Mouse (Mus musculus) spleen, adult 18-20 months (tissue): ENCODE results near the gene Spred1.

Source experiments
- DNase-seq, 2 experiments: peaks; one replicate each; pipeline ENCODE4 v3.0.0; 2022; ENCODE audit warnings: mixed read lengths in 2 of 2

Gene Spred1

DNA sequence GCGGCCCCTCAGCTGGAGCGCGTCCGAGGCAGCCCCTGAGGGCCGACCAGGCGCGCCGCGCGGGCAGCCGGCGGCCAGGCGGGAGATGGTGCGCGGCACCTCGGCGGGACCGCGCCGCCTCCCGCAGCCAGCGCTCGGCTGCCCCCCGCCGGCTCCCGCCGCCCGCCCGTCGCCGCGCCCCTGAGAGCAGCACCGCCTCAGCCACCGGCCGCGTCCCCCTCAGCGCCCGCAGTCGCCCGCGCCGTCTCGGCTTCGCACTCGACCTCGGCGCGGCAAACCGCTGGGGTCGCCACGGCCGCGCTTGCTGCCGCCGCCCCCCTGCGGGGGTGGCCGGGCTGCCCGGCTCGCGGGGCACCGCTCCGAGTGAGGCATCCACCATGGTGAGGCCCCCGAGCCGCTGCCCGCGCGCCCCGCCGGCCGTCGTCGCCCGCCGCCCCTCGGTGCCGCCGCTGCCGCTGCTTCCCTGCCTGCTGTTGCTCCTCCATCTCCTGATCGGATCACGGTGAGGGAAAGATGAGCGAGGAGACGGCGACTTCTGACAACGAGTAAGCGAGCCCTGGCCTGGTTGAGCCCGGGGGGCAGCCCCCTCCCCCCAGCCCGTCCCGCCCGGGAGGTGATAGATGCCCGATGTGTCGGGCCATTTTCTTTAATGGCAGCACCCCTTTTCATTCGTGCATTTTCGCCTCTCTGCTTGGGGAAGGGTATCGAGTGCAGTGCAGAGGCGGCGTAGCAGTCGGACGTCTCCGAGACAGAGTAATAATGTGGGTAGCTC is at the start of gene Spred1:
Gene Spred1 (plus strand): TSS at position 163 of the 772 bp plus-strand sequence.
- peak; percentile 12 to 46 for DNase-seq

DNA sequence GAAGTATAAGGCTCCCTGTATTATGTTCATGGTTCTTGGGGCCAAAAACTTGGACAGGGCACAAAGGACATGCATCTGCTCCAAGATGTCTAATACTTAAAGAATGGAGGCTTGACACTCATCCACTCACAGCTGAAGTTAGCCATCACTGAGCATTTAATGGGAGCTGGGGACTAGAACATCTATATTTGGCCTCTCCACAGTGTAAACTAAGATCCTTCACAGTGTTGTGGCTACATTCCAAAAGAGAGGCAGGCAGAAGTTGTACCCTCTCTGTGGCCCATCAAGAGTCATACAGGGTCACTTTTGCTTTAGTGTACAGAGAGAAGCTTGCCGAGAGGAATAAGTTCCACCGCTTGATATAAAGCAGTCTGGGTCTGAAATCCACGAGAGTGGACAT is 49.6 kb upstream of the Spred1 start:
- no peak for DNase-seq

DNA sequence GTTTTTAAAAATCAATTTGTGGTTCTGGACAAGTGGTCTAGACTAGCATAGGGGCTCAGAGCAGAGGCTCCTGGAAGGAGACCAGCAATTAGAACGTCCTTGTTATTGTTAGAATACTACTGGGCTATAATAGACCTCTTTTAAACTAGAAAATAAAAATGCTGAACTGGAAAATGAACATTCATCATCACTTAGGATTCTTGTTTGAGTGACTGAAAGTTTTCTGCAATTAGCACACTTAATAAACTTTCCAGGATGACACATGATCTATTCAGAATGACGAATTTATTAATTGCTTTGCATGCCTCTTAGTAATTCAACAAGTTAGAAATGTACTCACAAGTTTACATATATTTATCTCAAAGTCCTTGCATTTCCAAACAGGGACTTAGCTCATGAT is 42.5 kb upstream of the Spred1 start:
- no peak for DNase-seq

DNA sequence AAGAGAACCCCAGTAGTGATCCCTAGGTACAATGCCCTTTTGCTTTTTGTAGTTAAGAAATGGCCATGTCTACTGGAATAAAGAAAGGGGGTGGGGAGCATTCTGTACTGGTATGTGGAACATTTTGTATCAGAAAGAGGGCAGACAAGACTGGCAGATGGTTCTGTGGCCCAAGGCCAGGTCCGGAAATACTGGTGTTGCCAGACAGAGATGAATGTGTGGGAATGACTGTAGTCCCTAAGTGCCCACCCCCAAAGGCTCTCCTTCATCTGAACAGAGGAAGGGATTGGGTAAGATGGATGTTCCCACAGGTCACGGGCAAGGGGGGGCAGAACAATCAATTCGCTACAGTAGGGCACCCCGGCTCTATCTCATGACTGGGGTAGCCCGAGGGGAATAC is 41.6 kb upstream of the Spred1 start:
- DNase-seq: peak in 1 of 2 experiments; percentile 7

DNA sequence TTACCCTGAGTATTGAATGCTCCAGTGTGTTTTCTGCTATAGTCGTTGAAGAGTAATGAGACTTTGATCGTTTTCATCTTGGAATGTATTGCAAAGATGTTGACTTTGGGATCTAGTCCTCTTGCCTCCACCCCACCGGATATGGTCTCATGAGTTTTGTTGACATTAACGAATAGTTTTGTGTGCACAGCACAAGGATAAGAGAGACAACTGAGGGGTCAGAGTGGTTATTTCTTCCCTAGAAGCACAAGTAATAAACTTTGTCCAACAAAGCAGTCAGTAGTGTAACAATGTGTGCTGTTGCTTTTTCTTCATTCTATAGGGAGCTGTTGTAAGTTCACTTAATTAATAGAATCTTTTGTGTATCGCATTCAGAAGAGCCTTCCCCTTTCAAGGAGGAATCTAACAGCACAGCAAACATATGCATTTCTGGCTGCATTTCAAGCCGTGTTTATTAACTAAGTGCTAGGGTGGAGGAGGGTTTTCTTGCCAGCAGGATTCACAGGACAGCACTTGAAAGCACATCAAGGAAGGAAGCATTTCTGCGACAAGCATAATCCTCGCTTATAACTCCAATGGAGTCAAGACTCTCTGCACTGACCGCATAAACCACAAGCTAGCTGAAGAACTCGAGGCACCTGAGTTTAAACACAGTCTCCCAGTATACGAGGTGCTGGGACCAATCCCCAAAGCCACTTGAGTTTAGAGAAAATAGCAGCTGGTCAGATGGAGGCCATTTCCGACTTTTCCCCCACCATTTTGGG is 35.0 kb upstream of the Spred1 start:
- DNase-seq: no peak

DNA sequence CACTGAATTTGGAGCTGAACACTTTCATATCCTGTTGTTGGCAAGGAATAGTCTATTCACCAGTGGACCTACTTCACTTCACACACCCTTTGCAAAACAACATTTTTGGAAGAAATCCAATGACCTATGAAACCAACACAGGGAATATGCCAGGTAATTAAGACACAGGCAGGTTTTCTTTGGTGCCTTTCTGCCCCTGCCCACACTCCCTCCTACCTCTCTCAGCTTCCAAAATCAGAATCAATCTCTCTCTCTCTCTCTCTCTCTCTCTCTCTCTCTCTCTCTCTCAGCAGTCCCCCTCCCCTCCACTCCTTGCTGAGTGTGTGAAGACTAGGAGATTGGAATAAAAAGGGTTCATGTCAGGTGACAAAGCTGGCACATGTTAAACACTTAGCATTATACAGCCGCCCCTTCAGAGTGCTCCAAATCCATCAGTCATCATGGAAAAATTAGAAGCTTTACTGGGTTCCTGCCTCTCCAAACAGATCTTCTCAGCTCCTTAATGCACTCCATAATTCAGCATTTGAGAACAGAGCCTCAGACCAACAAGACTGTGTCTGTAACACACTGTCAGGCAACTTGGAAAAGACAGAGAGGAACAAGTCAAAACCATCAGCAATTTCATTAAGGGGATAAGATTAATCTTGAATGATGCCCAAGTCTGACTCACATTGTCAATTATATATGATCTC is 34.3 kb upstream of the Spred1 start:
- no peak for DNase-seq

DNA sequence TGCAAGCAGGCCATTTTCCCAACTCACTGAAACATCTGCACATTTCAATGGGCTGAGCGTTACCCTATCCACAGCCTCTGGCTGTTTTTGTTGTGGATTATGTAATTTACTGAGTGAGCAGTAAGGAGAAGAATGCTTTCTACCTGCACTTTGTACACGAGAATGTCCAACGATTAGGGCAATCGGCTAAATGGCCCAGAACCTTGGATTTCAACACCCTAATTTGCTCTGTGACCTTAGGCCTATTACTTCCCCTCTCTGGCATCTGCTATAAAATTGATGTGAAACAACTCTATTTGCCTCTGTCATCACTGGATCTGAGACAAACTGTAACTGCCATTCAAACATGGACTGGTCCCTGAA is 33.7 kb upstream of the Spred1 start:
- DNase-seq: no peak

DNA sequence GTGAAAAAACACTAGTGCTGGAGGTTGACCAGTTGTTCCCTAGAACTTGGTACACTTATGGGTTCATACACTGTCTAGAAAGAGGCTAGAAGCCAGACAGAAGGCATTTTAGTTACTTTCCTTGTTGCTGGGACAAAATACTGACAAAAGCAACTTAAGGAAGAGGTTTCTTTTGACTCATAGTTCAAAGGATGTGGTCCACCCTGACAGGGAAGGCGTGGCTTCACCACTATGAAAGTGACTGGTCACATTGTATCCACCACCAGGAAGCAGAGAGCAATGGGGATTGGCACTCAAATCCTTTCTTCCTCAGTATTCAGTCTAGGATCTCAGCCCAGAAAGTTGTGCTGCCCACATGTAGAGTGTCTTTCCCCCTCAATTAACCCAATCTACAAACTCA is 31.7 kb upstream of the Spred1 start:
- no peak for DNase-seq

DNA sequence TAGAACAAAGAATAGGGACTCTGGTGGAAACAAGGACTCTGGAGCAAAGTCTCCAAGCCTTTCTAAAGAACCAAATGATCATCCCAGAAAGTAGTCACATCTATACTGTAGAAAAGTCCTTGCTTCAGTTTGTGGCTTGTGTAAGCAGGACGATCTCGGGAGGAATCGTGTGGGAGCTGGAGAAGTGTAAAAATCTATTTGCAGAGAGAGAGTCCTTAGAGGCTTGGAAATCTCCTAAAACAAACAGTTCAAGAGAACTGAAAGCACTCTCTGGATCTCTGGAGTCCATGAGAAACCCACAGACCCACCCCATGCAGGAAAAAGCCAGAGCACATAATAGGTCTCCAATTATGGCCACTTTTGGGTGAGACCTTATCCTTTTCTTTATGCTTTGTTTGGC is 31.1 kb upstream of the Spred1 start:
- no peak for DNase-seq

DNA sequence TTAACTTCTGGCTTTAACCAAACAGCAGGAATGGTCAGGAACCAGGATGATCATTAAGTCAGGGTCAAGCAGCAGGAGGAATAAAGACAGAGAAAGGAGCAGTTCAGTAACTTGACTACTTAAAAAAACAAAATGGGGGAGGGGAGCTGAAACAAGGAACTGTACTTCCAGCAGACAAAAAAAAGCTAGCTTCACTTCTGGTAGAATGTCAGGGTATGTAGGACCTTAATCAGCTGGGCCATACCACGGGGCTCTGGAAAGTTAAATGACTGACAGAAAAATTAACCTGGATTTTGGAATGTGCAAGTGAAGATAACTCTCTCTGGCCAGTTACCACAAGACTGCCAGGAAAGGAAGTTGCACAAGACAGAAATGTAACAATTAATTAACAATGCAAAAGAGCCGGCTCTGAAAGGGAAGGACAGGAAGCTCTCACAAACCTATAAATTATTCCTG is 28.2 kb upstream of the Spred1 start:
- no peak for DNase-seq

DNA sequence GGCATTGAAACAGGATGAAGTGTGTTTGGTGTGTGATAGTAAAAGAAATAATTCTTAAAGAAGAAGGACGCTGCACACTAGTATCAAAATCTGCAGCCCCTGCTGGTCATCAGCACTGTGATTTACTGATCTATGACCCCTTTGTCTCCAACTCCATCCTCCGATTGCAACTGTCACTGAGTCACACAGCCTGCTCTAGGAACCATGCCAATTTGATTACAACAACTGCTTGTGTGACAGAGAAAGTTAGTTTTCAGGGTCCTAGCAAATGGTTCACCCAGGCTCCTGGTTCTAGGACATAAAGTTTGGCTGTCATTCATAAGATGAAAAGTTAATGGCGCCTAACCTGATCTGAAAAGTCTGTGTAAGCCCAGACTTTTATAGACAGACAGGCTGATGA is 25.7 kb upstream of the Spred1 start:
- DNase-seq: no peak

DNA sequence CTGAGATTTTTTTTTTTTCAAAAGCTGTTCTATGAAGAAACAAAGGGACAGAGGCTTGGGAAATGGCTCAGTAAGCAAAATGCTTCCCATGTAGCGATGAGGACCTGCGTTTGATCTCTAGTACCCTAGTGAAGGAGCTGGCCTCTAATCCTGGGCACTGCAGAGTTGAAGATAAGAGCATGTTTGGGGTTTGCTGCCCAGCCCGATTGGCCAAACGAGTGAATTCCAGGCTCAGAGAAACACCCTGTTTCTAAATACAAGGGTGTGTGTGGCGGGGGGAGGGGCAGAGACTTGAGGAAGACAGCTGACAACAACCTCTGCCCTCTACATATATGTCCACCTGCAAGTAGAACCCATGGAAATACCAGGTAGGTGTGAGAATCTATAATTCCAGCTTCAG is 23.9 kb upstream of the Spred1 start:
- no peak for DNase-seq

DNA sequence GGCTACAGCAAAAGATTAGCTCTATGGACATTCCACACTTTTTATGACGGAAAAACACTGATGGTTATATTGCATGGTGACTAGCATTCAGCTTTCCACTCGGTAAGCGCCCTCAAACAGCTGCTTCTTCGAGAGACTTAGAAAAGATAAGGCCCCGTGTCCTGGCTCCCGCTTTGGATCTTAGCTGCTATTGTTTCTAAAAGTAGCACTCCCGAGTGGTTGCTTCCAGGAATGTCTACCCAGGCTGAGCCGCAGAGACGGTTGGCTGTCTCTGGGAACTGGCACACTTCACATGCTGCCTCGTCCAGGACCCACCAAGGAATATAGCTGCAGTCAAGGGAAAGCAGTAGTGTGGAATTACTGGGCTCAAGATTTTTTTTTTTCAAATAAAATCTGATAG is 21.9 kb upstream of the Spred1 start:
- DNase-seq: no peak

DNA sequence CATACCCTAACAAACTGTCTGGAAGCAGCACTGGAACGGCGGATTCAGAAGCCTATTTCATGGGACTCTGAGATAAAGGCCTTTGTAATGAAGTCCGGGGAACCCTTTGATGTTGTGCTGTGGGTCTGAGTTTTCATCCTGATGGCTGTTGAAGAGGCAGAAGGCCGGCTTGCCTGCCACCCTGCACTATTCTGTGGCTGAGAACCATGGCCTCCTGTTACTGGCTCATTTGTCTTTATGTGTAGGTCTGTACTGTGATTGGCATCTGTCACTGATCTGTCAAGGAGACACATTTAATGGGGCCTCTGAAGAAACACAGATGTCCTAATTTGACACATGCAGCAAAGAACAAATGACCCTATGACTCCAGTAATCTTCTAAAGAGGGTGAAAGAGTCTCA is 17.7 kb upstream of the Spred1 start:
- no peak for DNase-seq

DNA sequence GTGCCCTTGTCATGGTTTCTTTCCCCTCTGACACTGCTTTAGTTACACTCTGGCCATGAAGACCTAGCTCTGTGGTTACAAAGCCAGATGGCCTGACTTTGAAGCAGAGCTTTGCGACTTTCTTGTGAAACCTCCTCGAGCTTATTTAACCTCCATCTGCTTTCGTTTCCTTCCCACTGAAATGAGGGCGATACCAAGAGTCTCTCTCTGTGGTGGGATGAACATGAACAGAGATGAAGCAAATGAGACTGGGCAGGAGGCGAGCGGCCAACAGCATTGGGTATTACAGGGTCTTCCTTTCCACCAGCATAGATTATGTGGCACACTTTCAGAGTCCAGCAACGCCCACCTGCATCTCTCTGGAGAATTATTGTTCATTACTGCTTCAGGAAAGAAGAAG is 15.8 kb upstream of the Spred1 start:
- DNase-seq: no peak

DNA sequence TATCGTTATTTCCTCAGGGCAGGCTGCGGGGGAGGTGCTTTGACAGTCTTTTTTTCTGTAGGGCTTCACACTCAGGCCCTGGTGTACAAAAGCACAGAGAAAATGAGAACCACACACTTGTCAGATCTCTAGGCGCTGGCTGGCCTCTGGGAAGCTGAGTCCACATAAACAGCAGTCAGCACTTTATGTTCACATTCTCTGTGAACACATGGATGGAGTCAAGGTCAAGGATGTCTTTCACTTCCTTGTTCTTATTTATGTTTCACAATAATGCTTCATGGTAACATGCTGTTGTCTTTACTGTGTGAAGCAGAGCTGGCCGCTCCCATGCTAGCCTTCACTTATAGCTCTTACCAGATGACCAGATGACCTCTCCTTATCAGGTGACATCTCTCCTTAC is 13.1 kb upstream of the Spred1 start:
- DNase-seq: no peak

DNA sequence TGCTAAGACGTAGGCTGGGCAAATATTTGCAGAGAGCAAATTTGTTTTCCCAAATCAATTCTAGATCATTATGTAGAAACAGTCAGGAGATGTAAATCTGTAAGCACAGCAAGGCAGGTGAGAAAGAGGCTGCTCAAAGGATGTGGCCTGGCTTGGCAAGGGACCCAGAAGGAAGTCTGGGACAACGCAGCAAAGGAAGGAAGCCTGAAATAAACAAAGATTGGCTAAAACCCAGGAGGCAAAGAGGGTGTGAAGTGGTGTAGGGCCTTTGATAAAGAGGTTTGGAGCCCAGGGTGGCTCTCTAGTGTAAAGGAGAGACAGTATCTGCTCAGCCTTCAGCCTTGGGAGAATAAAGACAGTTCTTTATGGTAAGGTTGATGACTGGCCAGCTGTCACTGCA is 11.9 kb upstream of the Spred1 start:
- no peak for DNase-seq

DNA sequence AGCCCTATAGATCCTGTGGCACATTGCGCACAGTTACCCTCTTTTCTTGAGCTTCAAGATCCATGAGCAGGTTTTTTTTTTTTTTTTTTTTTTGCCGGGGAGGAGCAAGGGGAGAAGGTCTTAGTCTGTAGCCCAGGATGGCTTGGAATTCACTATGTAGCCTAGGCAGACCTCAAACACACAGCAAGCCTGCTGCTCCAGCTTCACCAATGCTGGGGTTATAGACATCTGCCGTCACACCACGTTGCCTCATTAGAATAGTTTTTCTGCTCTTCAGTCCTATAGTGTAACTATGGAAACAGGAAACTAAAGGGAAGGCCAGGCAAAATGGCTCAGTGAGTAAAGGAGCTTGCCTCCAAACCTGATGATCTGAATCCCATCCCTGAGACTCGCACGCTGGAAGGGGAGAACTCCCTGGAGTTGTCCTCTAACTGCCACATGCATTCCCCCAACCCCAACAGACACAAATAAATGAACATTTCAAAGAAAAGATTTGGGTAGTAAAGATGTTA is 10.8 kb upstream of the Spred1 start:
- no peak for DNase-seq

DNA sequence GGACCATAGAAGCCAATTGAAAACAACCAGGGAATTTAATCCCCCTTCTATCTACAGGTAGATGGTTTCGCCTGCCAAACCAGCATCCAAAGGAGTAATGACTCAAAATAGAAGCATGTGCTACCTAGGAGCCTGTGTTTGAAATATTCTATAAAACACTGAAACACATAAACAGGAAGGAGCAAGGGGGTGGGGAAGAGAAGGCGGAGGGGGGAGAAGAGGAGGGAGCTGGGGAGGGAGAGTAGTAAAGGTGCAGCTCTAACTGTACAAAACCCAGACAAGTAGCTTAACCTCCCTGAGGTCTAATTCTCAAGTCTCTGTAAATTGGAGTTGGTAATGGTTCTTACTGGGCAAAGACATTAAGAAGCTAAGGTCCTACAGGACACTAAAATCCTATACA is 7.9 kb upstream of the Spred1 start:
- DNase-seq: no peak

DNA sequence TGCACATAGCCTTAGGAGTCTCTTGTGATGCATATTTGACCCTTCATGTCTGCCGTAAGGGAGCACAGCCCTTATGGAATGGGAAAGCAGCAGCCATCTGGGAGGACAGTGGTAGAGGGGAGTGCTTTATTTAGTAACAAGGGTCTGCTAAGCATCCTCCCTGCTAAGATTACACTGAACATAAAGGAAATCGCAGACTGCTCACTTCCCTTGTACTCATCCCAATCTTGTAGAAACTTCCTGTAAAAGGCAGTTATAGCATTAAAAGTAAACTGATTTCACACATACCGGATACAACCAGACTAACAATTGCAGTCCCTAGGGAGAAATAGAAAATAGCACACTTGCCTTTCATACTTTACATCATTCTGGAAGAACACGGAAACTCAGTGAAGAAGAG is 7.4 kb upstream of the Spred1 start:
- no peak for DNase-seq

DNA sequence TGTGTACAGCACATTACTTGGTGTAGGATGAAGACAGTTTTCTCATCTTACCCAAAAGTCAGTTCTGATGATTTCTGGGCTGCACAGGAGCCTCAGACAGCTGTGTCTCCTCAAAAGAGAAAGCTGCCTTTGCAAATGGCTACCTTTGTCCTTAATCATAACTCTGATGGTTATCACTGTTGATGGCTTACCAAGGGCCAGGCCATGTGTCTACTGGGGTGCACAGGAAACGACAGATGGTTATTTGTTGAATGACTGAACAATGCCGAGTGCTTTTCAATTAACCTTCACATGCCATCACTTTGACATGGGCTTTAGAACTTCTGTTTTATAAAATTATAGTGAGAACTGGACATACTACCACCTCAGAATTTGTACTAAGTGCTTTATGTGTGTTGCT is 2.7 kb upstream of the Spred1 start:
- no peak for DNase-seq

DNA sequence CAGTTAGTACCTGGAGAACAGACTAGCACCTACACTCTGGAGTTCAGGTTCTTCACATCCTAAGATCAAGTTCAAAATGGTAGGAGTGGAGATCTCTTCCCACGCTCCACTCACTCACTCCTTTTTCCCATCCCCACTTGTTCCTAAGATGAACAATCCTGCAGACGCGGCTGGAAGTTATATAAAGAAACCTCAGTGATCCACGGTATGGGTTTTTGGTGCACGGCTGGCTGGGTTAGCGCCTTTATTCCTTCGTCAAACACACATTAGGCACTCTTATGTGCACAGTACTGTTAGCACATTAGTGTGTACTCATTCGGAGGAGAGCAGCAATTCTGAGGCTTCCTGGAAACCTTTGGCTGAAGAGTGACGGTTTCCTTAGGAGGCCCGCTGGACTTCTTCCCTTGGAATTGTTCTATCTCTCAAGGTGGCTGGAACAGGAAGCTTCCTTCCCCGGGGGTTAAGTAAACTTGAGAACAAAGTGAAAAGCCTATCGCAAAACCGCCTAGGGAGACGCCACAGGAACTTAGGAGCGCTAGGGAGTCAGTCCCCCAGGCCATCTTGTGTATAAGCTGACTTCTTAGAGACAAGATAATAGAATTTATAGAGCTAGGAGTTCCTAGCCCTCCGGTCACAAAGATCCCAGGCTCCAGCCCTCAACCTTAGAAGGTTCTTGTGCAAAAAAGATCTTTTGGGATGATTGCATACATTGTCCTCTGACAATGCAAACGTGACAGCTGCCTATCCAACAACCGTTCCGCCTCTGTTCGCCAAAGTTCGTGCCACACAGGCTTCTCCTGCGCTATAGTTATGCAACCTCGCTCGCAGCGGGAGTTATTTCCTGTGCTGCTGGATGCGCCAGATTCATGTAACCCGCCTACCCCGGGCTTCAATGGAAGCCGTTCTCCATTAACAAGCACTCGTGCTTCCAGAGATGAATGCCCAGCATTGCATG is 1.6 kb upstream of the Spred1 start:
- peak in 1 of 2 experiments; percentile 30 for DNase-seq
